Mouse (Mus musculus) cerebellum, adult 2 months (tissue): ENCODE results near the gene Gm42715.

Source experiments
- CTCF ChIP-seq: fragments of 200-500 bp; IDR thresholded peaks from 2 replicates; pipeline ENCODE4 v1.5.1; 2011; ENCODE audit warnings: low read depth, mild to moderate bottlenecking, control low read depth, low read length, moderate library complexity, borderline replicate concordance; ENCODE audit not compliant: insufficient read depth
- POLR2A ChIP-seq: fragments of 200-500 bp; IDR thresholded peaks from 2 replicates; pipeline ENCODE4 v1.6.1; 2011; ENCODE audit warnings: low read length, control low read depth, borderline replicate concordance; ENCODE audit not compliant: insufficient read depth

DNA sequence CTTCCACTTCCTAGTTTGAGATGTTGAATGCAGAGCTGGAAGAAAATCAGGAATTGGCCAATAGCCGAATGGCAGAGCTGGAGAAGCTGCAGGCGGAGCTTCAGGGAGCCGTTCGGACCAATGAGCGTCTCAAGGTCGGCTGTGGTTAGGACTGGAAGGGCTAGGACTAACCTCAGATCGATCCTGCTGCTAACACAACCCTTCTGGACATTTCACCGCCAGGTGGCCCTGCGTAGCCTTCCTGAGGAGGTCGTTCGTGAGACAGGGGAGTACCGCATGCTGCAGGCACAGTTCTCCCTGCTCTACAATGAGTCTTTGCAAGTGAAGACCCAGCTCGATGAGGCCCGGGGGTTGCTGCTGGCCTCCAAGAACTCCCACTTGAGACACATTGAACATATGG, 73.2 kb downstream of the Gm42715 start:
- no peak for TF ChIP-seq POLR2A
- no peak for TF ChIP-seq CTCF
